Mouse (Mus musculus) CH12.LX (cell line): ENCODE data around the gene Pcp4l1.

Experiments used
- CTCF ChIP-seq, 2 experiments: IDR thresholded peaks in 1 of 2; conservative IDR thresholded peaks in 1 of 2; 2 replicates each; pipeline ENCODE4 v1.5.1; 2011 to 2012; ENCODE audit warnings: low read depth in 2 of 2, low read length in 2 of 2, improper control_type of control experiment in 1 of 2, inconsistent platforms in 1 of 2, mild to moderate bottlenecking in 1 of 2, moderate library complexity in 1 of 2
- EP300 ChIP-seq: IDR thresholded peaks from 2 replicates; pipeline ENCODE4 v1.6.1; 2011; ENCODE audit warnings: low read length, improper control_type of control experiment
- ETS1 ChIP-seq: conservative IDR thresholded peaks from 2 replicates; pipeline ENCODE4 v1.6.1; 2012; ENCODE audit warnings: low read depth, mild to moderate bottlenecking, inconsistent platforms, low read length, improper control_type of control experiment, moderate library complexity
- HCFC1 ChIP-seq: IDR thresholded peaks from 2 replicates; pipeline ENCODE4 v1.6.1; 2012; ENCODE audit warnings: low read depth, mild to moderate bottlenecking, inconsistent platforms, low read length, improper control_type of control experiment
- POLR2A ChIP-seq: IDR thresholded peaks from 2 replicates; pipeline ENCODE4 v1.6.1; 2011; ENCODE audit warnings: low read depth, mild to moderate bottlenecking, improper control_type of control experiment, low read length
- TBP ChIP-seq: conservative IDR thresholded peaks from 2 replicates; pipeline ENCODE4 v1.6.1; 2011; ENCODE audit warnings: low read depth, low read length, improper control_type of control experiment

- TF ChIP-seq CTCF (conservative IDR thresholded peaks at IDR 0.05 in 1 of 2, IDR thresholded peaks at IDR 0.05 in 1 of 2; ENCODE audit: low read depth in 2 of 2, low read length in 2 of 2) (no peak), EP300 (no peak), HCFC1 (no peak), POLR2A (no peak), TBP (no peak), ETS1 (no peak)
Measured at GRCm38 (mm10) chr1:171185655-171186054, 10.4 kb downstream of the Pcp4l1 start.
